Mouse (Mus musculus): ENCODE measurements around the gene Cry2. TPM values are rescaled to one million over a fixed set of nuclear protein-coding genes. Genes with fewer than 3 reads are reported as not detected.

Gene Cry2
- total RNA-seq, 4 experiments from 2014 or later, result 44.0 to 57.9 (median 47.5) TPM

DNA sequence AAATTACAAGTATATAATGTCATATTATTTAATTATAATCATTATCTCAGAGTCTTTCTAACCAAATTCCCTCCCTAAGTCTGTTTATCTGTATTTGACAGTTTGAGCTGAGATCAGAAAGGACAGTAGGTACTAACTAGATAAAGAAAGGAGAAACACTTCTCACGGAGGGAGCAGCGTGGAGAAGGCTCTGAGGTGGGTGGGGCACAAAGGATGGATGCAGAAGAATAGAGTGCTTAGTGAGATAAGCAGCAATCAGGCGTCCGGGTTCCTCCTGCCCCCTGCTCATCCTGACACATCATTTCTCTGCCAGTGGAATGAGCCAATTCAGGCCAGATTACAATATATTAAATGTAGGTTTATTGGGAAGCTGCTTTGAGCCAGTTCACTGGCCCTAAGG is 10.5 kb upstream of the Cry2 start:
- DNase-seq, result no peak

DNA sequence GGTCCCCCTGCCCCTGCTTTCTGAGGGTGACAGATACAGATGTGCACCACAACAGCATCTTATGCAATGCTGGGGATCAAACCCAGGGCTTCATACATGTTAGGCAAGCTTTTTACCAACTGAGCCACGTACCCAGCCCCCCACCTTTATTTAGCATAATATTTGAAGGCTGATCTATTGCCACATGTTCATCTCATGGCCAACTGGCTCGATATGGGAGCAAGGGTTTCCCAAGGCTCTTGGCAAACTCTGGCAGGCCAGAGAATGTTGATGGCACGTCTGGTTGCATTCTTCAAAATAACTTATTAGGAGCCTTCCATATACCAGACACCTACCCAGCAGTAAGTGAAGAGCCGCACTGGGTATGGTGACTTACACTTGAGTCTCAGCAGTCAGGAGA is 9.5 kb upstream of the Cry2 start:
- no peak for DNase-seq

GRCm38 (mm10) chr2:92442419-92443001 is 8.7 kb upstream of the Cry2 start:
- no peak for DNase-seq

DNA sequence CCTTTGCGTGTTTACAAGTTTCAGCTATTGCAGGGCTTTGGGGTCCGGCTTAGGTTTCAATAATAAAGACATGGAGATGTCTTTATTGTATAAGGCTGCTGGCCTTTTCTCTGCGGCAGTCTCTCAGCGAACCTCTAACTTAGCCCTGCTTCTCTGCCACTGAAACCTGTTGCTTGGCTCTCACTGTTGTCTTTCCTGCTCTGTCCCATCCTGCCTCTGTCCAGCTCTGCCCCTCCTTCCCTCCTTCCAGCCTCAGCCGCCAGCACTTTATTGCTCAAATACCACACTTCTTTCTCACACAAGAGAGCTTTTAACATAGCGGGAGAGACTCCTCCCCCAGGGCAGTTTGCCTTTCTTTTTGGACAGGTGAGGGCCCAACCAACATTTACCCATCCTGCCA is 6.6 kb upstream of the Cry2 start:
- DNase-seq, result no peak

DNA sequence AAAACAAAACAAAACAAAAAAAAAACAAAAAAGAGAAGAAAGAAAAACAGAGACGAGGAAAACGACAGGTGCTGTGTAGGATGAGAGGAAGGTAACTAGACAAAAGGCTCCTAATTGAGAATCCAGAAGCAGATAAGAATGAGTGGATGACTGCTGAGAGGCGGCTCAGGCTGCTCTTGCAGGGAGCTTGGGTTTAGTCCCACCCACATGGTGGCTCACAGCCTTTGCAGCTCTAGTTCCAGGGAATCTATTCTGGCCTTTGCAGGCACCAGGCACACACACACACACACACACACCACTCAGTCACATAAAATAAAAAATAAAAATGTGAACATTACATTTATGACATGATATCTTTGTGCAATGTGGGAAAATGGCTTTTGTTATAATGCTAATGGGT is 4.7 kb upstream of the Cry2 start:
- no peak for DNase-seq

DNA sequence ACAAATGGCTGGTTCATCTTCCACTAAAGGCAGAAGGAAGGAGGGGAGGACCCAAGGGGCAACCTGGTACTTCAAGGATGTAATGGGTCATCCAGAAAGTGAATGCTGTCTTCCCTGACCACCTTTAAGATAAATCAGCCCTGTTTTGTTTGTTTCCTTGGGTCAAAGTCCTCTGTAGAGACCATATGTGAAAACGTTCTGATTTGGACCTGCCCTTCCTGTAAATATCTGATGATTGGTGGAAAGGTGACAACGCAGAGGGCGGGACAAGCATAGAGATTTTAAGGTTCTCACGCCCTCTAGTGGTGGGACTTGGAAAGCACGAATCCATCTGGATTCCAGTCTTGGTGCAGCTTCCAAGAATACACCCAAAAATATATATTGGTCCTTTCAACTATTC is 4.0 kb upstream of the Cry2 start:
- DNase-seq, result peak; percentile 78

GRCm38 (mm10) chr2:92437366-92437765 is 3.5 kb upstream of the Cry2 start:
- no peak for DNase-seq

DNA sequence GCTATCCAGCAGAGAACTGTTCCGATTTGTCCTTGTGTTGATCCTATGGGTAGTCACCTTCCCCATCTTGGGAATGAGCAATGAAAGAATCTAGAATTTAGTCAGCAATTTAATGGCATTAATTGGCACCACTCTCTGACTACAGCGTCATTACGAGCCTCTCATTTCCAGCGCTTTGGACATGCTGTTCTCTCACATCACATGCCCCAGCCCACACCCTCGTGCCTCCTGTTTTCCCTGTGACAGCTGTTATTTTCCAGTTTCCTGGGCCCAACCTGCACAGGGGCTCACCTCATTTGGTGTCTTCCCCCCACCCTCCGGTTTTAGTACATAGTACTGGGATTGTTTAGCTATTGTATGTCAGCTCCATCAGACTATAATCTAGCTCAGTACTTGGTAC is 1.2 kb upstream of the Cry2 start:
- DNase-seq, result no peak

DNA sequence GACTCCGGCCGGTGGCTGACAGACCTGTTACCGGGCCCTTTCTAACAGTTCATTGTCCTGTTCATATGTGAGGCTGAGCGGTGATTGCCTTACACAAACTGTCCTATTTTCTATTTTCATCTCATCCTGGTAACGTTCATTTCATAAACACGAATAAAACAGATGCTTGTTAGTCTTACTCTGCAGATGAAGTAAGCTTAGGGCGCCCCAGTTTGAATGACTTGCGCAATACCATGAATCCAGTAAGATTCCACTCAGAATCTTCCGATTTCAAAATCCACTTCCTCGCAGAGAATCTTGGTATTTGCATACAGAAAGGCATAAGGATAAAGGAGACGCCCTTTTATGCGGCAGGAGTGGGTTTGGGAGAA is 517 bp upstream of the Cry2 start:
- DNase-seq, result no peak

- no peak for DNase-seq
Measured at GRCm38 (mm10) chr2:92432299-92433295, 1.2 kb downstream of the Cry2 start.

DNA sequence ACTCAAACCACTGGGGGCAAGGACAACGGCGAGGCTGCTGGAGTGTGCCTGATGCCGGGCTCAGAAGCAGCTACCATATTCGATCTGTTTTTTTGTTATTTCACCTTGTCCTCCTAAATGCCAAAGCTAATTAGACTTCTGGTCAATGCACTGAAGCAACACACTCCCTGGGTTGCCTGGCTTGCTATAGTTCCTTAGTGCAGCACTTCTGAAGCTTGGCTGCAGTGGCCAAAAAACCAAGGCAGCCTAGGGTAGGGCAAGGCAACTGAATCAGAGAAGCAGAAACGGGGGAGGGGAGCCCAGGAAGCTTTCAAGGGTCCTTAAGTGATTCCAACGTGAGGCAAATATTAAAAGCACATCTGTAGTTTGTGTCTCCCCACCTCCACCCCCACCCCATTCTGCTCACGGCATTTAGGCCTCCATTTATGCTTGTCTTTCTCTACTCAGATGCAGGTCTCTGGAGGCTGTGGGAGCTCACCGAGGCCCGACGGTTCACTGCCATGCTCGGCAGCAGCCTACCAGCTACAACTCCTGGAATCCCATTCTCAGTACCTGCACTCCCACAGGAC is 2.1 kb downstream of the Cry2 start:
- DNase-seq, result no peak

GRCm38 (mm10) chr2:92430723-92431541 is 2.9 kb downstream of the Cry2 start:
- DNase-seq, result no peak

DNA sequence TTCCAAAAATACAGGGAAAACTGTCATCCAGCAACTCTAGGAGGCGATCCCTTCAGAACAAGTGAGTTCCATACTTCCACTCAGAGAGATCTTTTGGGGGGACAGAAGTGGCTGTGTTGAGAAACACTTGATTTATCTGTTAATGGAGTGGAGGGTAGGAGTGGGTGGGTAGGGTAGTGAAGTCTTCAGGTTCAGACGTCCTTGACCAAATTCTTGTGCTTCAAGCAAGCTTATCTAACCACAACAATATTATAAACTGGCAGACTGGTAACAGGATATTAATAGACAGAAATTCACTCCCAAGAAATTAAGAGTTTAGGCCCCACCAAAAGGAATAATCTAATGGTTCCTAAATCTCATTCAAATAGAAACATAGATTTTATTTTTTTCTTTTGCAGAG is 3.8 kb downstream of the Cry2 start:
- DNase-seq, result no peak

DNA sequence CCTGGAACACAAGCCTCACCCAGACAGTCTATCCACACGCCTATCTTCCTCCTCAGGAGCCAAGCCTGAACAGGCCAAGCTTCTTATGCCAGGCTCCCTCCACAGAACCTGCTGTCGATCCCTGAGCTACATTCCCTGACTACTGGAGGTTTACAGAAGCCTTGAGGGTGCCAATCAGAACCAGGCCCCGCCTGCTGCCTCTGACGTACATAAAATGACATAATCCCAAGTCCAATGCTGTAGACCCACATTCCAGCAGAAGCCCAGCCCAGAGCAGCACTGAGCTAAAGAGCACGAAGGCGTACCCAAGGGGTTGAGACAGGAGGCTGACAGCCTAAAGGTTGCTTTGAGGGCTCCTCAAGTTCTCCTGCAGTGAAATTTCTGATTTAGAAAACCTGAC is 6.0 kb downstream of the Cry2 start:
- DNase-seq, result peak; percentile 87

- no peak for DNase-seq
Measured at GRCm38 (mm10) chr2:92426426-92426825, 7.4 kb downstream of the Cry2 start.

GRCm38 (mm10) chr2:92425366-92425765 is 8.5 kb downstream of the Cry2 start:
- DNase-seq, result no peak

DNA sequence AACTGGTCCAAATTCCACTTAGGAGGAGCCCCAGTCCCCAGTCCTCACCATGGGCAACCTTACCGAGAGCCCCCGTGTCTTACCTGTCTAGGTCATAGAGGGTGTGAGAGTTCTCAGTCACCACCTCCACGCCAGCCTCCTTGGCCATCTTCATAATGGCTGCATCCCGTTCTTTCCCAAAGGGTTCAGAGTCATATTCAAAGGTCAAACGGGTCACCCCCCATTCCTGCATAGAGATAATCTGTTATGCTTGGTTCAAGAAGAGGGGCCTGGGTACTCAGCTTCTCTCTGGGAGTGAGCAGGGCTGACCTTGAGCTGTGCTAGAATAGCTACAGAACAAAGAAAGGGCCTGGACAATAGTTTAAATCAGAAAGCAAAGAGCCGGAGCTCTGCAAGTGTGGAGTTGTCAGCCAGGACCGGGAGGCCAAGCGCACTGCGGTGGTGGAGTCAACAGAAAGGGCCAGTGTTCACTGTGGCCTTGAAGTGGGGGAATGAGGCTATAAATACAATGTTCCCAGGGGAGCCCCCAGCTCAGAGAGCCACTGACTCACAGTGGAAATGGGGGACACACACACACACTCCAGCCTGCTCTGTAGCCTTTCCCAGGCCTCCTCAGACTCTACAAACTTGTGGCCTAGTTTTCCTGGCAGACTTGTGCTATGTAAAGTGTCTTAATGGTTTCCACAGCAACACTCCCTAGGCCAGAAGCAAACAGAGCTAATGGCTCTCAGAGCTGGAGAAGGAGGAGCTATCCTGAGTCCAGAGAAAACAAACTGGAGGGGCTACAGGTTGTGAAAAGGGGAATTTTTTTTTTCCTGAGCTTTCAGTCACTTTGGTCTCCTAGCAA is 9.2 kb downstream of the Cry2 start:
- peak; percentile 63 for DNase-seq

GRCm38 (mm10) chr2:92423702-92424461 is 10.0 kb downstream of the Cry2 start:
- peak; percentile 97 for DNase-seq

DNA sequence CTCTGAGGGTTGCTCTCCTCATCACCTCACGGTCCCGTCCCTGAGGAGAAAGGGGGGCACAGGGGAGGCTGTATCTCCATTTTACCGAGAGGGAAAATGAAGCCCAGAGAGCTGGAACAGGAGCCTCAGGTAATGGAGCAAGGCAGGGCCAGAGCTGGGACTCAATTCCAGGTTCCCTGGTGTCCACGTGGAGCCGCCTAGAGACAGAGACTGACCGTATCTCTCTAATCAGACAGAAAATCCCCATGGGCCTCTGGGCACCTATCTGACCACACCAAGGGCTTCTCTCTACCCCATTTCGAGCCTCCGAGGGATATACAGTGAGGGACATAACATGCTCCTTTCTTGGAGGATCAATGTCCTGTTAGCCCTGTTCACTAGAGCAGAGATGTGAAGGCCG is 10.7 kb downstream of the Cry2 start:
- no peak for DNase-seq

GRCm38 (mm10) chr2:92422388-92423135 is 11.3 kb downstream of the Cry2 start:
- DNase-seq, result no peak

Measured in adrenal gland, adult 8-10 months (tissue).